Mouse (Mus musculus) gastrocnemius, postnatal 10 days (tissue): ENCODE measurements around the gene Faap100. TPM values are rescaled to one million over a fixed set of nuclear protein-coding genes. Genes with fewer than 3 reads are reported as not detected.
A peak's percentile ranks its signal among the peaks of the same experiment; 100 is the strongest.
"Not testable (repeated sequence)": the region's sequence is repeated elsewhere in the genome, so short reads cannot be mapped to it uniquely, and the experiment has no call there.

Experiments
- DNase-seq: peaks from one replicate; pipeline ENCODE4 v3.0.0; 2021; ENCODE audit warnings: mixed read lengths
- total RNA-seq, 2 experiments: library from RNA; stranded (reverse); gene quantifications; 2 replicates each; pipeline ENCODE4 v1.2.3; 2021

Gene Faap100
- total RNA-seq, 2 experiments from 2014 or later = 14.6 to 15.3 TPM

GRCm38 (mm10) chr11:120376302-120377160 lies 2.0 kb downstream of the Faap100 start:
- DNase-seq = no peak

GRCm38 (mm10) chr11:120375324-120375723 lies 3.2 kb downstream of the Faap100 start:
- no peak for DNase-seq

GRCm38 (mm10) chr11:120373820-120374586 lies 4.6 kb downstream of the Faap100 start:
- DNase-seq = no peak

- DNase-seq = no peak
These were observed 5.5 kb downstream of the Faap100 start for GRCm38 (mm10) chr11:120373025-120373424.

GRCm38 (mm10) chr11:120369656-120370055 lies 8.9 kb downstream of the Faap100 start:
- DNase-seq = peak; percentile 75

- DNase-seq = no peak
These were observed 12.0 kb downstream of the Faap100 start for GRCm38 (mm10) chr11:120366443-120367027.

GRCm38 (mm10) chr11:120362891-120363290 lies 15.7 kb downstream of the Faap100 start:
- no peak for DNase-seq

GRCm38 (mm10) chr11:120361295-120361694 lies 17.3 kb downstream of the Faap100 start, which contains the start of gene Fscn2:
Gene Fscn2 (plus strand): TSS chr11:120361534.
- DNase-seq = no peak

GRCm38 (mm10) chr11:120360755-120361154 lies 17.8 kb downstream of the Faap100 start:
- DNase-seq = no peak

GRCm38 (mm10) chr11:120360062-120360461 lies 18.5 kb downstream of the Faap100 start:
- DNase-seq = peak; percentile 73

- DNase-seq = no peak
These were observed 19.2 kb downstream of the Faap100 start for GRCm38 (mm10) chr11:120359391-120359790.

- peak; percentile 67 for DNase-seq
These were observed 20.7 kb downstream of the Faap100 start for GRCm38 (mm10) chr11:120357791-120358401.

- DNase-seq = no peak
These were observed 21.7 kb downstream of the Faap100 start for GRCm38 (mm10) chr11:120356900-120357299.

- no peak for DNase-seq
These were observed 22.2 kb downstream of the Faap100 start for GRCm38 (mm10) chr11:120356319-120356840.

GRCm38 (mm10) chr11:120355277-120356039 lies 23.1 kb downstream of the Faap100 start:
- DNase-seq = peak; percentile 1

GRCm38 (mm10) chr11:120354304-120355276 lies 24.0 kb downstream of the Faap100 start:
- peak; percentile 3 for DNase-seq

- peak; percentile 85 for DNase-seq
These were observed 24.9 kb downstream of the Faap100 start for GRCm38 (mm10) chr11:120353500-120354303.

- peak; percentile 34 for DNase-seq
These were observed 25.8 kb downstream of the Faap100 start for GRCm38 (mm10) chr11:120352571-120353290.

GRCm38 (mm10) chr11:120352093-120352350 lies 26.5 kb downstream of the Faap100 start:
- DNase-seq = not testable (repeated sequence)
